Mouse (Mus musculus) embryonic fibroblast, embryonic 13.5 days (primary cell): Measurements from ENCODE around the gene H2-M10.6.

Experiments
- CTCF ChIP-seq: IDR thresholded peaks from 2 replicates; pipeline ENCODE4 v1.5.1; 2011; ENCODE audit warnings: mild to moderate bottlenecking, control low read depth, low read length, moderate library complexity, borderline replicate concordance; ENCODE audit not compliant: insufficient read depth
- POLR2A ChIP-seq: IDR thresholded peaks from 2 replicates; pipeline ENCODE4 v1.6.1; 2011; ENCODE audit warnings: low read depth, mild to moderate bottlenecking, control low read depth, low read length, moderate library complexity

DNA sequence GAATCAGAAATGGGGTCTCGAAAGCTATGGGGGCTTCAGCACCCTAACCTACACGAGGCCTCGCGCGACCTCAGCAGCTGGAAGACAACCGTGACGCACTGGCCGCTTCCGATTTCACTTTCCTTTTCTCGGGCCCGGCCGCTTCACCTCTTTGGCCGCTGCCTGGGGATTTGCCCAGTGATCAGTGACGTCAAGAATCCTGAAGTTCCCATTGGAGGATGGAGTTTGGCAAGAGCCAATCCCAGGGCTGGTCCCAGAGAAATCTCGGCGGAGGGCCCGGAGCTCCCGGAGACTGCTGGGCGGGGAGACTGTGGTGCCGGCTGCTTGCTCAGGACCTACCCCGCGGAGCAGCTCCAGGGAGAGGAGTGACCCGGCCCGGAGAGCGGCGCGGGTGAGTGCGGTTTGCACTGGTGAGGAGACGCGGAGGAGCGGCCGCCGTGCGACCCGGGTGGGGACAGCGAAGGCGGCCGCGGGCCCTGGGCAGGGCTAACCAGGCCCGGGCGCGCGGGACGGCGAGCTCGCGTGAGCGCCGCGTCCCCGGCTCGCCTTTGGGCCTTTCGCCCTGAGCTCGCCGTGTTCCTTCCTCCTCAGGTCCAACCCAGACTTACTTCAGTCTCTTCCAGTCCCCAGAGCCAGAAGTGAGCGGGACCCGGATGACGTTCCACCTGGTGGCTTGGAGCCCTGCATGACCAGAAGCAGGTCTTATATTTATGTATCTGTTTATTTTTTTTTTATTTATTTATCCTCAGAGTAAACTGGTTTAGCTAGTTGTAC, 25.1 kb downstream of the H2-M10.6 start, which contains the start of gene Trim26:
- TF ChIP-seq POLR2A (peak; percentile 64), CTCF (no peak)
